Mouse (Mus musculus): ENCODE measurements at regions not wholly inside any gene's neighbourhood (a gene's known extent, or its start where the extent isn't known, plus 50 kb on each side); places are given as distances from the start of the nearest gene placed in this dataset.

DNA sequence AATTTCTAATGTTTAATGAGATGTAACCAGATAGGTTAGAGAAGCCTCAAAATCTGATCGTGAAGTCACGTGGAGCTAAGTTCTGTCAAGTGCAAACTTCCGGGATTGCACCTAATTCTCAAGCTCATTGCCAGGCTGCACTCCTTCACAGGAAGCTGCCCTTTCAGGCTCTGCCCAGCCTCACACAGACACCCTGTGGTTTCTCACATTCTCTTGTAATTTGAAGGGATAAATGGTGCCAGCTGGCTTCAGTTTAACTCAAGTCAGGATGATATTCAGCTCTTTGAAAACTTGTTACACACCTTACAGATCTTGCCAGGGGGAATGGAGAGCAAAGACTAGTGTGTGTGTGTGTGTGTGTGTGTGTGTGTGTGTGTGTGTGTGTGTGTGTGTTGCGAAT, 529.3 kb upstream of the Tle4 start:
- DNase-seq, result no peak
- no peaks in the 10 kb centered on the region for H3K4me1 ChIP-seq (ENCODE audit: control insufficient read depth, insufficient read depth, low read length)
- no peaks in the 10 kb centered on the region for H3K27me3 ChIP-seq (ENCODE audit: control insufficient read depth, insufficient read depth, low read length)
- WGBS, result 41% methylated on average over 4 of the region's 4 CpGs
- H3K27ac ChIP-seq (ENCODE audit: insufficient read depth, low read length), result no peak overlapping the region
- no peak overlapping the region for H3K4me3 ChIP-seq (replicated peaks; ENCODE audit: insufficient read depth, low read depth, low read length)
- TF ChIP-seq CTCF (IDR thresholded peaks at IDR 0.05; ENCODE audit: borderline replicate concordance, insufficient read depth, low read depth, low read length) (no peak), POLR2A (IDR thresholded peaks at IDR 0.05; ENCODE audit: borderline replicate concordance, insufficient read depth, low read length) (no peak)

GRCm38 (mm10) chr19:15108441-15109026, 510.7 kb upstream of the Tle4 start:
- no peak overlapping the region for H3K4me3 ChIP-seq (replicated peaks; ENCODE audit: insufficient read depth, low read depth, low read length)
- DNase-seq, result no peak
- WGBS, result 6% methylated on average over 4 of the region's 4 CpGs
- H3K27me3 ChIP-seq (ENCODE audit: control insufficient read depth, insufficient read depth, low read length), result no peaks in the 10 kb centered on the region
- H3K4me1 ChIP-seq (ENCODE audit: control insufficient read depth, insufficient read depth, low read length), result no peaks in the 10 kb centered on the region
- H3K27ac ChIP-seq (ENCODE audit: insufficient read depth, low read length), result no peak overlapping the region
- TF ChIP-seq CTCF (IDR thresholded peaks at IDR 0.05; ENCODE audit: borderline replicate concordance, insufficient read depth, low read depth, low read length) (no peak), POLR2A (IDR thresholded peaks at IDR 0.05; ENCODE audit: borderline replicate concordance, insufficient read depth, low read length) (no peak)

GRCm38 (mm10) chr19:15095054-15095453, 497.2 kb upstream of the Tle4 start:
- no peak for TF ChIP-seq CTCF (IDR thresholded peaks at IDR 0.05; ENCODE audit: borderline replicate concordance, insufficient read depth, low read depth, low read length)
- no peak for TF ChIP-seq POLR2A (IDR thresholded peaks at IDR 0.05; ENCODE audit: borderline replicate concordance, insufficient read depth, low read length)
- no peak overlapping the region for H3K4me3 ChIP-seq (replicated peaks; ENCODE audit: insufficient read depth, low read depth, low read length)
- no peaks in the 10 kb centered on the region for H3K27me3 ChIP-seq (ENCODE audit: control insufficient read depth, insufficient read depth, low read length)
- no peak for DNase-seq
- no peak overlapping the region for H3K27ac ChIP-seq (ENCODE audit: insufficient read depth, low read length)
- no peaks in the 10 kb centered on the region for H3K4me1 ChIP-seq (ENCODE audit: control insufficient read depth, insufficient read depth, low read length)
- WGBS, result 72% methylated on average over 1 of the region's 1 CpGs

DNA sequence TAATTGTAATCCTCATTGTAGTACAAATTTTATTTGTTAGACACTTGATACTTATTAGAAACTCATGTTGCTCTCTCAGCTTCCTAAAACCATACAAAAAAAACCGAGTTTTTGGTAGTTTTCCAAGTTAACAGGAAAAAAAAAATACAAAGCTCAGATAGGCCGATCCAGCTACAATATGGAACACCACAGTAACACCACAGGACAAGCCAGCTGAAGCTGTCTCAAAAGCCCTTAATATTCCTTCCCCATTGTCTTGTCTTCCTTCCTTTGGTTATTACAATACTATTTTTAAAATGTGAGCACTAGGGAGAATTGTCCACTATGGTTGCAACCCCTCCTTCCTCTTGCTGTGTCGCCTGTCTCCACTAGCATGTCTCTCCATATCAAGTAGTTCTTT, 495.7 kb upstream of the Tle4 start:
- WGBS, result 37% methylated on average over 3 of the region's 3 CpGs

GRCm38 (mm10) chr19:15080638-15081037, 482.8 kb upstream of the Tle4 start:
- no peaks in the 10 kb centered on the region for H3K4me1 ChIP-seq (ENCODE audit: control insufficient read depth, insufficient read depth, low read length)
- TF ChIP-seq POLR2A (IDR thresholded peaks at IDR 0.05; ENCODE audit: borderline replicate concordance, insufficient read depth, low read length) (no peak), CTCF (IDR thresholded peaks at IDR 0.05; ENCODE audit: borderline replicate concordance, insufficient read depth, low read depth, low read length) (no peak)
- WGBS, result 85% methylated on average over 4 of the region's 4 CpGs
- no peak overlapping the region for H3K27ac ChIP-seq (ENCODE audit: insufficient read depth, low read length)
- no peak for DNase-seq
- H3K4me3 ChIP-seq (replicated peaks; ENCODE audit: insufficient read depth, low read depth, low read length), result no peak overlapping the region
- H3K27me3 ChIP-seq (ENCODE audit: control insufficient read depth, insufficient read depth, low read length), result no peaks in the 10 kb centered on the region

More for the DNA sequence above, 495.7 kb upstream of the Tle4 start:
- Histone ChIP-seq H3K4me3 (replicated peaks; ENCODE audit: insufficient read depth, low read depth, low read length) (no peak overlapping the region), H3K27ac (ENCODE audit: insufficient read depth, low read length) (no peak overlapping the region), H3K27me3 (ENCODE audit: control insufficient read depth, insufficient read depth, low read length) (no peaks in the 10 kb centered on the region), H3K4me1 (ENCODE audit: control insufficient read depth, insufficient read depth, low read length) (no peaks in the 10 kb centered on the region)
- DNase-seq, result no peak
- TF ChIP-seq CTCF (IDR thresholded peaks at IDR 0.05; ENCODE audit: borderline replicate concordance, insufficient read depth, low read depth, low read length) (no peak), POLR2A (IDR thresholded peaks at IDR 0.05; ENCODE audit: borderline replicate concordance, insufficient read depth, low read length) (no peak)

GRCm38 (mm10) chr19:15057801-15058200, 459.9 kb upstream of the Tle4 start:
- DNase-seq, result no peak
- 87% methylated on average over 3 of the region's 3 CpGs for WGBS

DNA sequence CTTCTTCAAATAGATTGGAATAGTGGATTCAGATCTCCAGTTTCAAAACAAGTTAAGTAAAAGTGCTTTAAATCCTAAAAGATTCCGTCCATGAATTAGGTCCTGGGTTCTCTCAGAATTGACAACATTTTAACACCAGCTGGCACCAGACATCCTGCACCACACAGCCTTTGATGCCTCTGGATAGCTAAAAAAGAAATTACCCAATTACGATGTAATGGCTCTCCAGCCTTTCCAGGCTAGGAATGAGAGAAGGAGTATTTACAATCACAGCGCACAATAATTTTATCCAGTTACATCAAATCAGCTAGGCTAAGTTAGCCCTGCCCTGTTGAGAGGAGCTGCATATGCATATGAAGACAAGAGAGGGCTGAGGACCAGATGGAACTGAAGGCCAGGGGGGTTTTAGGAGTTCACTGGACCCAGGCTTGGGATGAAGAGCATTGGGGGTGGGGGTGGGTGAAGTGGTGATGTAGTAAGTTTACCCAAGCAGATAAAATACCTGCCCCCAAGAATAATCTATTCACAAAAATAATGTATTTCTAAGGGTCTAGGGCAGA, 455.8 kb upstream of the Tle4 start:
- WGBS, result 78% methylated on average over 3 of the region's 3 CpGs
- no peak for DNase-seq
- no peak overlapping the region for H3K27ac ChIP-seq (ENCODE audit: insufficient read depth, low read length)

More at GRCm38 (mm10) chr19:15057801-15058200, 459.9 kb upstream of the Tle4 start:
- no peak for TF ChIP-seq POLR2A (IDR thresholded peaks at IDR 0.05; ENCODE audit: borderline replicate concordance, insufficient read depth, low read length)
- no peak for TF ChIP-seq CTCF (IDR thresholded peaks at IDR 0.05; ENCODE audit: borderline replicate concordance, insufficient read depth, low read depth, low read length)
- Histone ChIP-seq H3K27me3 (ENCODE audit: control insufficient read depth, insufficient read depth, low read length) (no peaks in the 10 kb centered on the region), H3K27ac (ENCODE audit: insufficient read depth, low read length) (no peak overlapping the region), H3K4me3 (replicated peaks; ENCODE audit: insufficient read depth, low read depth, low read length) (no peak overlapping the region), H3K4me1 (ENCODE audit: control insufficient read depth, insufficient read depth, low read length) (no peaks in the 10 kb centered on the region)

DNA sequence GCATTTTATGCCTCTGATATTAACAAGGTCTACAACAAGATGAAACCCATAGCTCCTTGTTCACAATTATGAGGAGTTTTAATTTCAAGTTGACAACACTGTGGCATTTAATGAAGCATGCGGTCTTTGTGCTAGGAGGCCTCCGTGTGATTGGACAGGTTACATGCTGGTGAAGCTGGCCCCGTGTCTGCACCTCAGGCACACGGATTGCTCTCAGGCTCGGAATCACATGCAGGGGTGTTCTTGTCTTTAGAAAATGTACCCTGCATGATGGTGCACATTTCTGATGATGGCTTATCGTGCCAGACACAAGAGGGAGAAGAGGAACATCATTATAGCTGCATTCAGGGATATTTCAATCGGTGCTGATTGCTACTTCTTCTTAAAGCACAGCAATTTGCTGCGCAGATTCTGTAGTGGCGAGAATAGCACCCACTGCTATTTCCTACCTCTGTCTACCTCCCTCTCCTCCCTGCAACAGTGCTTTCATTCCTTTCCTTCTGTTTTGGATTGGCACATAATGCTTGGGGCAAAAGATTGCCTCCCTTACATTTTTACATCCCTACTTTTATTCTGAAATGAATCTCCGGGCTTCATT, 454.9 kb upstream of the Tle4 start:
- Histone ChIP-seq H3K4me1 (ENCODE audit: control insufficient read depth, insufficient read depth, low read length) (no peaks in the 10 kb centered on the region), H3K27ac (ENCODE audit: insufficient read depth, low read length) (no peak overlapping the region), H3K27me3 (ENCODE audit: control insufficient read depth, insufficient read depth, low read length) (no peaks in the 10 kb centered on the region), H3K4me3 (replicated peaks; ENCODE audit: insufficient read depth, low read depth, low read length) (no peak overlapping the region)
- DNase-seq, result no peak
- TF ChIP-seq POLR2A (IDR thresholded peaks at IDR 0.05; ENCODE audit: borderline replicate concordance, insufficient read depth, low read length) (no peak), CTCF (IDR thresholded peaks at IDR 0.05; ENCODE audit: borderline replicate concordance, insufficient read depth, low read depth, low read length) (no peak)
- 66% methylated on average over 10 of the region's 10 CpGs for WGBS

More for the DNA sequence above, 455.8 kb upstream of the Tle4 start:
- no peak overlapping the region for H3K4me3 ChIP-seq (replicated peaks; ENCODE audit: insufficient read depth, low read depth, low read length)
- no peaks in the 10 kb centered on the region for H3K27me3 ChIP-seq (ENCODE audit: control insufficient read depth, insufficient read depth, low read length)
- no peak for TF ChIP-seq POLR2A (IDR thresholded peaks at IDR 0.05; ENCODE audit: borderline replicate concordance, insufficient read depth, low read length)
- no peak for TF ChIP-seq CTCF (IDR thresholded peaks at IDR 0.05; ENCODE audit: borderline replicate concordance, insufficient read depth, low read depth, low read length)
- H3K4me1 ChIP-seq (ENCODE audit: control insufficient read depth, insufficient read depth, low read length), result no peaks in the 10 kb centered on the region

All from cerebellum, adult 2 months (tissue).